Mouse (Mus musculus): Measurements from ENCODE around the gene Adamts6. TPM values are rescaled to one million over a fixed set of nuclear protein-coding genes. Genes with fewer than 3 reads are reported as not detected.
A peak's percentile ranks its signal among the peaks of the same experiment; 100 is the strongest.

Adamts6 gene
- polyA plus RNA-seq, 1 experiment from 2014 or later: 3.2 TPM

DNA sequence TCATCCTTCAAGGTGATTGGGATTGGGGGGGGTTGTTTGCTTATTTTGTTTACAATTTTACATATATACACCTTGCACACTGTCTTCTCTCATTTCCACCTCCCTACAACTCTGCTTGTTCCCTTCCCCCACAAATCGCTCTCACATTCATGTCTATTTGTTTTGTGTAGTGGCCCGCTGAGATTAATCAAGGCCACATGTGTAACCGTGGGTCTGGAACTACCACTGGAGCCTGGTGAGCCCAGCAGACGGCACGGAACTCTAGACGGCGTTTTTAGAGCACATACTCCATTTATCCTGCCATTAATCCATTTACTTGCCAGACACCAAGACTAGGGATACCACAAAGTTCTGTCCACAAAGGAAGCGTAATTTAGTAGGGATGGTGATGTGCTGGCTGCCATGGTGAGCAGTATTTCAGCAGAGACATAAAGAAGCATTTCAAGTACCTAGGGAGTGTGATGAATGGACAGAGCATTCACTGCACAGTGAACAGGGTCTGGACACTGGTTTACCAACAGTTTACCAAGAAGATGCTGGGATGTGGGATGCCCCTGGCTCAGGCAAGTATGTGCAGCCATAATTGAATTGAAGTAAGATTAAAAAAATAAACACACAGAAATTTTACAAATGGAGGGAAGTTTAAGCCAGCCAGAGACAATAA is 194.9 kb downstream of the Adamts6 start:
- Histone ChIP-seq H3K4me1 (ENCODE audit: control insufficient read depth, insufficient read depth, low read length) (peaks cover 7% of the 10 kb centered on the region), H3K27ac (replicated peaks; ENCODE audit: low read depth, low read length) (peak overlapping the region; percentile 81), H3K36me3 (ENCODE audit: control insufficient read depth, insufficient read depth, low read length) (no peaks in the 10 kb centered on the region), H3K27me3 (ENCODE audit: control insufficient read depth, insufficient read depth, low read length) (no peaks in the 10 kb centered on the region), H3K4me2 (ENCODE audit: low read depth, severe bottlenecking) (no peak overlapping the region), H3K4me3 (ENCODE audit: low read depth, low read length) (no peak overlapping the region), H3K9ac (ENCODE audit: low read length) (no peak overlapping the region), H3K9me3 (ENCODE audit: control insufficient read depth, low read length) (no peaks in the 10 kb centered on the region)
- WGBS: 14% methylated on average over 8 of the region's 8 CpGs
- ATAC-seq (ENCODE audit: insufficient number of reproducible peaks, low FRiP score, low TSS enrichment, low read depth) (peak; percentile 73), DNase-seq (ENCODE audit: low spot score) (peak; percentile 77)

DNA sequence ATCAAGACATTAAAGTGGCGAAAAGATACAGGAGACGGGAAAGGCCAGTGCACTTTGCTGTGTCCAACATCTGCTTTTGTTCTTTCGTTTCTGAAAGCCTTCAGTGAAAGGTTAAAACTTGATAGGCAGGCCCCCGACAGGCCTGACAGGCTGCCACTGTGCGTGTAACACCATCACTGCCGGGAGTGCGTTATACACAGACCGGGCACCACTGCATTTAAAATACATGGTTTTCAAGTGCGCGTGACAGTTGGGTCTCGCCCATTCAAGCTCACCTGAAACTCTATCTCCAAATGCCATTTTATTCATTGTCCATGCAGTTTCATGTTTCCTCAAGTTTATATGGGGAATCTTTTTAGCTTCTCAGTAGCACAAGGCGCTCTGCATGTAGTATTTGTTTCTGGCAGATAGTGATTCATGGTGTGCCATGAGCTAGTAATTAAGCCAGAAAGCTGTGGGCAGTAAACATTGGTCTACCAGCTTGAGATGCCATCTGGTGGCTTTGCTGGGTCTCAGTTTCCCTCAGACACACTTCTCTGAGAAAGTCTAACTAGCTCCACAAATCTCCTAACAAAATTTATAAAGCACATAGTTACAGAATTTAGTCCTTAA is 195.6 kb downstream of the Adamts6 start:
- ATAC-seq (ENCODE audit: insufficient number of reproducible peaks, low FRiP score, low TSS enrichment, low read depth) (peak; percentile 31; the same call in 1 of the 2 replicates), DNase-seq (ENCODE audit: low spot score) (peak; percentile 53)
- WGBS: 58% methylated on average over 12 of the region's 12 CpGs
- no peak overlapping the region for H3K4me2 ChIP-seq (ENCODE audit: low read depth, severe bottlenecking)
- H3K27ac ChIP-seq (replicated peaks; ENCODE audit: low read depth, low read length): peak overlapping the region; percentile 81; the same call in 1 of the 2 replicates
- no peaks in the 10 kb centered on the region for H3K9me3 ChIP-seq (ENCODE audit: control insufficient read depth, low read length)
- no peak overlapping the region for H3K9ac ChIP-seq (ENCODE audit: low read length)
- H3K27me3 ChIP-seq (ENCODE audit: control insufficient read depth, insufficient read depth, low read length): no peaks in the 10 kb centered on the region
- H3K4me3 ChIP-seq (ENCODE audit: low read depth, low read length): no peak overlapping the region
- H3K4me1 ChIP-seq (ENCODE audit: control insufficient read depth, insufficient read depth, low read length): peaks cover 7% of the 10 kb centered on the region
- H3K36me3 ChIP-seq (ENCODE audit: control insufficient read depth, insufficient read depth, low read length): no peaks in the 10 kb centered on the region

DNA sequence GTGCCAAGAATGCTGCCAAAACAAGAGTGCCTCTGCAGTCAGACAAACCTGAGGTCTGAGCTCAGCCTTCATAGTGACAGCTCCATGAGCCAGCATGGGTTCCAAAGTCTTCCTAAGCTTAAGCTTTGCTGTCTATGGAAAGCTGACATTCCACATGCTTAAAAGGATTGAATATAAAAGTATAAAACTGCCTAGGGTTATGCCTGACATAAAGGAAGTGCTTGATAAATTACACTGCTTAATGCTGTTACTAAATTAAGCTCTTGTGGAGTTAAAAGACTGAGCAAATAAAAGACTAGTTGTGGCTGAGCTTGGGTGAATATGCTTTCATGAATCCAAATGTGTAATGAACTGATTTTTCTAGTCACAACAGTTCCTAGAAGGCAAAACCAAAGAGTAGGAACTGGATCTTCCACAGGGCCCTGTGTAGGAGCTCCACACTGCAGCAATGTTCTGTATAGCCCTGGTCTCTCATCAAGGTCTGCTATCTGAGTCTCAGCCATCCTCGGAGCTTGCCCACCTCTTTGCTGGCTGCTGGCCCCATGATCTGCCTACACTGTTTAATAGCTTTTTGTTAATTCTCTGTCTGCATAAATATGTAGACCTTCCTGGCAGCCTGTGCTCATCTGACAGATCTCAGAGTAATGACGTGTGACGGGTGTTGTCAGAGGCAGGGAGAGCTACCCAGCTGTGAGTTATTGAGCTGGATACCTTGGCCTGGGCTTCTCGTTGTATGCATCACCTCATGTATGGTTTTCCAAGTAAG is 203.6 kb downstream of the Adamts6 start:
- DNase-seq (ENCODE audit: low spot score) (peak; percentile 18), ATAC-seq (ENCODE audit: insufficient number of reproducible peaks, low FRiP score, low TSS enrichment, low read depth) (no peak)
- WGBS: 76% methylated on average over 4 of the region's 4 CpGs
- H3K4me2 ChIP-seq (ENCODE audit: low read depth, severe bottlenecking): no peak overlapping the region
- H3K27me3 ChIP-seq (ENCODE audit: control insufficient read depth, insufficient read depth, low read length): no peaks in the 10 kb centered on the region
- H3K4me1 ChIP-seq (ENCODE audit: control insufficient read depth, insufficient read depth, low read length): peaks cover 3% of the 10 kb centered on the region; the same call in 1 of the 2 replicates
- H3K9ac ChIP-seq (ENCODE audit: low read length): no peak overlapping the region
- no peak overlapping the region for H3K4me3 ChIP-seq (ENCODE audit: low read depth, low read length)
- H3K27ac ChIP-seq (replicated peaks; ENCODE audit: low read depth, low read length): no peak overlapping the region
- H3K36me3 ChIP-seq (ENCODE audit: control insufficient read depth, insufficient read depth, low read length): no peaks in the 10 kb centered on the region
- H3K9me3 ChIP-seq (ENCODE audit: control insufficient read depth, low read length): no peaks in the 10 kb centered on the region

DNA sequence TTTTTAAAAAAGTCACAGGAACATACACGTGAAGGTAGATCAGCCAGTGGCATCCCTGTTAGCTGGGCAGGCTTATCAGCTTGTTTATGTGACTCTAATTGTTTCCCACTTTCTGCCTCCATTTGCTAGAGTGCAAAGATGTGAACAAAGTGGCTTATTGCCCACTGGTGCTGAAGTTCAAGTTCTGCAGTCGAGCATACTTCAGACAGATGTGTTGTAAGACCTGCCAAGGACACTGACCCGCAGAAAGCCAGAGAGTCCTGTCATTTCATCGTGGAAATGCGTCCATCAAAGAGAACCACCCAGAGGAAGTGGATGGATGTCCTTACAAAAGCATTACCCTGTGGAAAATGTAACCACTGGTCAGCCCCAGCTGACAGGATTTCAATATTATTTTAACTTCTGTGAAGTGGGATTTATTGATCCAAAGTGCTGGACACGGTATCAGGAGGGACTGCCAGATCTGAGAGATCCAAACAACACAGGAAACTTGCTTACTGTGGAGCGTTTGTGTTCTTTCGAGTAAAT is 205.9 kb downstream of the Adamts6 start:
- Histone ChIP-seq H3K36me3 (ENCODE audit: control insufficient read depth, insufficient read depth, low read length) (no peaks in the 10 kb centered on the region), H3K4me2 (ENCODE audit: low read depth, severe bottlenecking) (no peak overlapping the region), H3K4me3 (ENCODE audit: low read depth, low read length) (no peak overlapping the region), H3K9me3 (ENCODE audit: control insufficient read depth, low read length) (no peaks in the 10 kb centered on the region), H3K27ac (replicated peaks; ENCODE audit: low read depth, low read length) (no peak overlapping the region), H3K9ac (ENCODE audit: low read length) (no peak overlapping the region), H3K4me1 (ENCODE audit: control insufficient read depth, insufficient read depth, low read length) (peaks cover 3% of the 10 kb centered on the region; the same call in 1 of the 2 replicates), H3K27me3 (ENCODE audit: control insufficient read depth, insufficient read depth, low read length) (no peaks in the 10 kb centered on the region)
- WGBS: 70% methylated on average over 8 of the region's 8 CpGs
- DNase-seq (ENCODE audit: low spot score) (peak; percentile 19), ATAC-seq (ENCODE audit: insufficient number of reproducible peaks, low FRiP score, low TSS enrichment, low read depth) (no peak)

DNA sequence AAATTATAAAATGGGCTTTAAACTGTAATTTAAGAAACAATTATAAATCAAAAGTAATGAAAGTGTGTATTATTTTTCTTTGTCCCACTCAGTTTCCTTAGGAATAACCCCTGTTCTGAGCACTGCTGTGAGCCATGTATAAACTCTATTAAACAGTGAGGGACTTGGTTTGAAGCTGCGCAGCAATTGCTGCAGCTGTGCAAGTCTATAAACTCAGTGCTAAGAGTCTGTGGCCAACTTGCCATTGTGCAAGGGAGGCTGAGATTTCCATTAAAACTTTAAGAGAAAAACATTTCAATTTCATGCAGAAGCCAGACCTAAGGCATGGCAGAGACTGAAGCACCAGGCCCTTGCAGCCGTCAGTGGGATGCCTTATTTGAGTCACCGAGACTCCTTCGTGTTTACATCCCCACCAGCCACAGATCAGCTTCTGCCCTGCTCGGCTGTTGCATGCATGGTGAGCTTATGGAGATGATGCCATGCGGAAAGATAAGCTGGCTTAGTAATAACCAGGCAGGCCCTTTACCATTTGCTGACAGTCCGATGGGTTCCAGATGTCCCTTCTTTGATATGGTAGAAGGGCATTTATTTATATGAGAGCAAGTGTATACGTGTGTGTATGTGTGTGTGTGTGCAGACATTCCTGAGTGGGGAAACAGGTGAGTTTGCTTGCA is 206.7 kb downstream of the Adamts6 start:
- Histone ChIP-seq H3K4me2 (ENCODE audit: low read depth, severe bottlenecking) (no peak overlapping the region), H3K27ac (replicated peaks; ENCODE audit: low read depth, low read length) (no peak overlapping the region), H3K9ac (ENCODE audit: low read length) (no peak overlapping the region), H3K4me3 (ENCODE audit: low read depth, low read length) (no peak overlapping the region), H3K9me3 (ENCODE audit: control insufficient read depth, low read length) (no peaks in the 10 kb centered on the region), H3K27me3 (ENCODE audit: control insufficient read depth, insufficient read depth, low read length) (no peaks in the 10 kb centered on the region), H3K4me1 (ENCODE audit: control insufficient read depth, insufficient read depth, low read length) (peaks cover 3% of the 10 kb centered on the region; the same call in 1 of the 2 replicates), H3K36me3 (ENCODE audit: control insufficient read depth, insufficient read depth, low read length) (no peaks in the 10 kb centered on the region)
- ATAC-seq (ENCODE audit: insufficient number of reproducible peaks, low FRiP score, low TSS enrichment, low read depth): peak; percentile 52; the same call in 1 of the 2 replicates
- 56% methylated on average over 8 of the region's 8 CpGs for WGBS
- peak; percentile 32 for DNase-seq (ENCODE audit: low spot score)

DNA sequence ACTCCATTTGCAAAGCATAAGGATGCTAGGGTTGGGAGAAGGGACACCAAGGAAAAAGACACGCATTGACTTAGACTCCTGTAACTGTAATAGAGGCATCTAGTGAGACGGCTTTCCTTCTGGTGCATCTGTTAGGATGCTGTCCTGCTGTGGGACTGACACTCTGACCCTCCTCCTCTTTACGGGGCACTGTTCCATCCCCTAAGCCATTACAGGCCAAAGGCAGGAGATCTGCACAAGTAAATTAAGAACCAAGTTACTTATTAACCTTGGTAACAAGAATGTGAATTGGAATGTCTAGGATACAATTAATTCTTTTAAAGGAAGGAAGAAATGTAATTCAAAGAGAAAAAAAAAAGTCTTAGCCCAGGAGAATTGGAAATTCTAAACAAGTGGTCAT is 210.0 kb downstream of the Adamts6 start:
- peak; percentile 14 for DNase-seq (ENCODE audit: low spot score)
- Histone ChIP-seq H3K4me3 (ENCODE audit: low read depth, low read length) (no peak overlapping the region), H3K27ac (replicated peaks; ENCODE audit: low read depth, low read length) (no peak overlapping the region), H3K4me1 (ENCODE audit: control insufficient read depth, insufficient read depth, low read length) (peaks cover 3% of the 10 kb centered on the region; the same call in 1 of the 2 replicates), H3K9me3 (ENCODE audit: control insufficient read depth, low read length) (no peaks in the 10 kb centered on the region), H3K27me3 (ENCODE audit: control insufficient read depth, insufficient read depth, low read length) (no peaks in the 10 kb centered on the region), H3K36me3 (ENCODE audit: control insufficient read depth, insufficient read depth, low read length) (no peaks in the 10 kb centered on the region), H3K4me2 (ENCODE audit: low read depth, severe bottlenecking) (no peak overlapping the region), H3K9ac (ENCODE audit: low read length) (no peak overlapping the region)
- ATAC-seq (ENCODE audit: insufficient number of reproducible peaks, low FRiP score, low TSS enrichment, low read depth): no peak
- WGBS: 83% methylated on average over 3 of the region's 3 CpGs

DNA sequence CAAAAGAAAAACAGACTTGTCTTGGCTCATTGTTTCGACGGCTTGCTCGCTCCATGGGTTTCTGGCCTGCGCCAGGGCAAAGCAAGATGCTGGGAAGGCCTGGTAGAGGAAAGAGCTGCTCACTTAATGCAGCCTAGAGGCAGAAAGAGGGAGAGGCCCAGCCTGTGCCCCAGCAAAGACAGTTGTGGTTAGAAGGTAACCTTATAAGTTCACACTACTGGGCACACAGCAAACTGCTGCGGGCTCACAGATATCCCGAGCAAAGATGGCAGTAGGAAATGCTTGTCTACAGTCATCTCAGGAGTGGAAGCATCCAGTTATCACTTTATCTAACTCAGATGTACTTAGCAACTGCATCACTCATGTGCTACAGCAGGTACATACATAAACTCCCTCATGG is 211.0 kb downstream of the Adamts6 start:
- no peaks in the 10 kb centered on the region for H3K9me3 ChIP-seq (ENCODE audit: control insufficient read depth, low read length)
- ATAC-seq (ENCODE audit: insufficient number of reproducible peaks, low FRiP score, low TSS enrichment, low read depth): no peak

More for the DNA sequence above, 211.0 kb downstream of the Adamts6 start:
- H3K4me1 ChIP-seq (ENCODE audit: control insufficient read depth, insufficient read depth, low read length): peaks cover 3% of the 10 kb centered on the region; the same call in 1 of the 2 replicates
- 92% methylated on average over 6 of the region's 6 CpGs for WGBS
- DNase-seq (ENCODE audit: low spot score): no peak
- H3K9ac ChIP-seq (ENCODE audit: low read length): no peak overlapping the region
- no peak overlapping the region for H3K4me3 ChIP-seq (ENCODE audit: low read depth, low read length)
- H3K27me3 ChIP-seq (ENCODE audit: control insufficient read depth, insufficient read depth, low read length): no peaks in the 10 kb centered on the region
- no peak overlapping the region for H3K4me2 ChIP-seq (ENCODE audit: low read depth, severe bottlenecking)
- no peaks in the 10 kb centered on the region for H3K36me3 ChIP-seq (ENCODE audit: control insufficient read depth, insufficient read depth, low read length)
- no peak overlapping the region for H3K27ac ChIP-seq (replicated peaks; ENCODE audit: low read depth, low read length)
